Mouse (Mus musculus): Measurements from ENCODE around the gene Pdk2. TPM values are rescaled to one million over a fixed set of nuclear protein-coding genes. Genes with fewer than 3 reads are reported as not detected.
A peak's percentile ranks its signal among the peaks of the same experiment; 100 is the strongest.

The Pdk2 gene
- polyA plus RNA-seq, 1 experiment from 2014 or later: 16.2 TPM

GRCm38 (mm10) chr11:94990749-94991577 lies 50.2 kb downstream of the Pdk2 start, which contains the start of gene Ppp1r9b:
Ppp1r9b (plus strand) TSS chr11:94991035.
- Histone ChIP-seq H3K36me3 (replicated peaks; ENCODE audit: insufficient read depth, low read length) (0 out of 2 replicates have a peak, but pooled peaks cover 4% of the 10 kb centered on the region), H3K27me3 (ENCODE audit: insufficient read depth, low read length) (no peaks in the 10 kb centered on the region), H3K27ac (ENCODE audit: low read depth) (peak within 1 kb of the TSS; percentile 83), H3K9ac (replicated peaks) (peak within 1 kb of the TSS; percentile 93), H3K4me1 (ENCODE audit: insufficient read depth) (peaks cover 72% of the 10 kb centered on the region), H3K4me3 (ENCODE audit: low read depth, low read length) (peak within 1 kb of the TSS; percentile 89), H3K4me2 (ENCODE audit: low read depth, low read length) (peak within 1 kb of the TSS; percentile 88), H3K9me3 (ENCODE audit: low read length) (no peaks in the 10 kb centered on the region)
- ATAC-seq: peak; percentile 83
- DNase-seq: peak; percentile 94
- TF ChIP-seq EP300 (IDR thresholded peaks at IDR 0.05; ENCODE audit: low read depth) (no peak), CTCF (IDR thresholded peaks at IDR 0.05; ENCODE audit: low read depth) (peak; percentile 76)
- under 1% methylated on average over 61 of the region's 69 CpGs for WGBS (ENCODE audit: insufficient replicate concordance)

- H3K4me1 ChIP-seq (ENCODE audit: insufficient read depth): peaks cover 64% of the 10 kb centered on the region
- H3K4me2 ChIP-seq (ENCODE audit: low read depth, low read length): peak overlapping the region; percentile 88
- TF ChIP-seq EP300 (IDR thresholded peaks at IDR 0.05; ENCODE audit: low read depth) (no peak), CTCF (IDR thresholded peaks at IDR 0.05; ENCODE audit: low read depth) (no peak)
- no peaks in the 10 kb centered on the region for H3K9me3 ChIP-seq (ENCODE audit: low read length)
- 30% methylated on average over 6 of the region's 6 CpGs for WGBS (ENCODE audit: insufficient replicate concordance)
- DNase-seq: no peak
- no peak; the same call in 1 of the 2 replicates for ATAC-seq
- no peaks in the 10 kb centered on the region for H3K27me3 ChIP-seq (ENCODE audit: insufficient read depth, low read length)
- H3K27ac ChIP-seq (ENCODE audit: low read depth): peak overlapping the region; percentile 83
- peak overlapping the region; percentile 93 for H3K9ac ChIP-seq (replicated peaks)
- H3K4me3 ChIP-seq (ENCODE audit: low read depth, low read length): peak overlapping the region; percentile 89
- no peaks in the 10 kb centered on the region for H3K36me3 ChIP-seq (replicated peaks; ENCODE audit: insufficient read depth, low read length)
Observed at GRCm38 (mm10) chr11:94990102-94990748, 50.9 kb downstream of the Pdk2 start.

GRCm38 (mm10) chr11:94989562-94990017 lies 51.6 kb downstream of the Pdk2 start:
- 2% methylated on average over 12 of the region's 12 CpGs for WGBS (ENCODE audit: insufficient replicate concordance)
- no peaks in the 10 kb centered on the region for H3K9me3 ChIP-seq (ENCODE audit: low read length)

GRCm38 (mm10) chr11:94988780-94989561 lies 52.2 kb downstream of the Pdk2 start:
- Histone ChIP-seq H3K4me2 (ENCODE audit: low read depth, low read length) (peak overlapping the region; percentile 88), H3K9me3 (ENCODE audit: low read length) (no peaks in the 10 kb centered on the region), H3K4me1 (ENCODE audit: insufficient read depth) (peaks cover 62% of the 10 kb centered on the region), H3K27me3 (ENCODE audit: insufficient read depth, low read length) (no peaks in the 10 kb centered on the region), H3K9ac (replicated peaks) (peak overlapping the region; percentile 93), H3K4me3 (ENCODE audit: low read depth, low read length) (peak overlapping the region; percentile 89), H3K27ac (ENCODE audit: low read depth) (peak overlapping the region; percentile 83), H3K36me3 (replicated peaks; ENCODE audit: insufficient read depth, low read length) (no peaks in the 10 kb centered on the region)
- 31% methylated on average over 10 of the region's 10 CpGs for WGBS (ENCODE audit: insufficient replicate concordance)
- no peak for DNase-seq
- no peak for TF ChIP-seq EP300 (IDR thresholded peaks at IDR 0.05; ENCODE audit: low read depth)
- no peak for TF ChIP-seq CTCF (IDR thresholded peaks at IDR 0.05; ENCODE audit: low read depth)
- no peak for ATAC-seq

More at GRCm38 (mm10) chr11:94989562-94990017, 51.6 kb downstream of the Pdk2 start:
- TF ChIP-seq CTCF (IDR thresholded peaks at IDR 0.05; ENCODE audit: low read depth): peak; percentile 21; the same call in 1 of the 2 replicates
- TF ChIP-seq EP300 (IDR thresholded peaks at IDR 0.05; ENCODE audit: low read depth): no peak
- DNase-seq (peak; percentile 84), ATAC-seq (peak; percentile 54)
- peaks cover 63% of the 10 kb centered on the region for H3K4me1 ChIP-seq (ENCODE audit: insufficient read depth)
- H3K27ac ChIP-seq (ENCODE audit: low read depth): peak overlapping the region; percentile 83
- H3K4me2 ChIP-seq (ENCODE audit: low read depth, low read length): peak overlapping the region; percentile 88
- H3K9ac ChIP-seq (replicated peaks): peak overlapping the region; percentile 93
- H3K36me3 ChIP-seq (replicated peaks; ENCODE audit: insufficient read depth, low read length): no peaks in the 10 kb centered on the region
- peak overlapping the region; percentile 89 for H3K4me3 ChIP-seq (ENCODE audit: low read depth, low read length)
- no peaks in the 10 kb centered on the region for H3K27me3 ChIP-seq (ENCODE audit: insufficient read depth, low read length)

- peaks cover 53% of the 10 kb centered on the region for H3K4me1 ChIP-seq (ENCODE audit: insufficient read depth)
Observed at GRCm38 (mm10) chr11:94987851-94988250, 53.3 kb downstream of the Pdk2 start.

More at GRCm38 (mm10) chr11:94987851-94988250, 53.3 kb downstream of the Pdk2 start:
- Histone ChIP-seq H3K27ac (ENCODE audit: low read depth) (peak overlapping the region; percentile 49; the same call in 1 of the 2 replicates), H3K36me3 (replicated peaks; ENCODE audit: insufficient read depth, low read length) (no peaks in the 10 kb centered on the region), H3K27me3 (ENCODE audit: insufficient read depth, low read length) (no peaks in the 10 kb centered on the region), H3K4me2 (ENCODE audit: low read depth, low read length) (peak overlapping the region; percentile 20), H3K9ac (replicated peaks) (0 out of 2 replicates have a peak overlapping the region, but pooled peaks have one; percentile 30), H3K9me3 (ENCODE audit: low read length) (no peaks in the 10 kb centered on the region), H3K4me3 (ENCODE audit: low read depth, low read length) (no peak overlapping the region)
- TF ChIP-seq CTCF (IDR thresholded peaks at IDR 0.05; ENCODE audit: low read depth): no peak
- no peak for TF ChIP-seq EP300 (IDR thresholded peaks at IDR 0.05; ENCODE audit: low read depth)
- 63% methylated on average over 8 of the region's 8 CpGs for WGBS (ENCODE audit: insufficient replicate concordance)
- DNase-seq: peak; percentile 41
- ATAC-seq: no peak
